Mouse (Mus musculus) hindbrain, postnatal 0 days (tissue): Measurements from ENCODE around the gene Sec14l1. TPM values are rescaled to one million over a fixed set of nuclear protein-coding genes. Genes with fewer than 3 reads are reported as not detected.
A peak's percentile ranks its signal among the peaks of the same experiment; 100 is the strongest.

Source experiments
- ATAC-seq: fragments of 200-750 bp; cut with Nextera tagmentation; 2 replicates; pipeline ENCODE4 v1.8.0; 2017; ENCODE audit warnings: mild to moderate bottlenecking, moderate TSS enrichment, moderate library complexity
- DNase-seq: peaks from one replicate; pipeline ENCODE4 v3.0.0-alpha.2; 2015; ENCODE audit warnings: low spot score
- H3K27ac ChIP-seq: fragments of 300-500 bp; sonication (generic); 2 replicates; pipeline ENCODE4 v1.5.1; 2014; ENCODE audit warnings: mild to moderate bottlenecking
- H3K27me3 ChIP-seq: fragments of 300-500 bp; sonication (generic); 2 replicates; pipeline ENCODE4 v1.6.1; 2014; ENCODE audit warnings: low read length, mixed read lengths; ENCODE audit not compliant: insufficient read depth
- H3K36me3 ChIP-seq: fragments of 300-500 bp; sonication (generic); 2 replicates; pipeline ENCODE4 v1.6.1; 2014; ENCODE audit warnings: low read length, mixed read lengths; ENCODE audit not compliant: insufficient read depth
- H3K4me1 ChIP-seq: fragments of 300-500 bp; sonication (generic); 2 replicates; pipeline ENCODE4 v1.6.1; 2014; ENCODE audit warnings: antibody characterized with exemption, low read length, mixed read lengths; ENCODE audit not compliant: insufficient read depth
- H3K4me2 ChIP-seq: fragments of 300-500 bp; sonication (generic); 2 replicates; pipeline ENCODE4 v1.6.1; 2014; ENCODE audit warnings: low read depth, mild to moderate bottlenecking, low read length, moderate library complexity, mixed read lengths
- H3K4me3 ChIP-seq: fragments of 300-500 bp; sonication (generic); 2 replicates; pipeline ENCODE4 v1.5.1; 2014; ENCODE audit warnings: low read length
- H3K9ac ChIP-seq: fragments of 300-500 bp; sonication (generic); replicated peaks from 2 replicates; pipeline ENCODE4 v1.6.1; 2014; ENCODE audit warnings: mild to moderate bottlenecking, low read length, moderate library complexity, mixed read lengths
- H3K9me3 ChIP-seq: fragments of 300-500 bp; sonication (generic); 2 replicates; pipeline ENCODE4 v1.6.1; 2016; ENCODE audit warnings: low read length, mixed read lengths
- CTCF ChIP-seq: IDR thresholded peaks from 2 replicates; pipeline ENCODE4 v1.5.1; 2016; ENCODE audit warnings: antibody characterized with exemption, control low read depth, low read depth
- WGBS: fragments of 180-500 bp; shearing (Covaris S2); extraction: QIAGEN DNeasy Blood & Tissue Kit; methylation state at CpG from one replicate; pipeline ENCODE4 v1.1.7; 2014; 5-methylcytosine and 5-hydroxymethylcytosine counted together
- microRNA-seq, 2 experiments: library from miRNA; unstranded; fragments of <30 nt; microRNA quantifications; one replicate each; pipeline ENCODE4; 2016
- polyA plus RNA-seq: library from polyadenylated mRNA; unstranded; fragments of >200 nt; fragmentation: Nextera tagmentation; extraction: Ambion mirVana; gene quantifications from 2 replicates; pipeline ENCODE4 v1.2.1, GENCODE M21; 2015
- total RNA-seq: library from RNA; depleted of rRNA; stranded (reverse); fragments of >200 nt; gene quantifications from 2 replicates; pipeline ENCODE4 v1.2.3, GENCODE M21; 2014; rRNA removed

Sec14l1 gene
- total and polyA plus RNA-seq, 2 experiments from 2014 or later, result 47.0 to 74.1 TPM

DNA sequence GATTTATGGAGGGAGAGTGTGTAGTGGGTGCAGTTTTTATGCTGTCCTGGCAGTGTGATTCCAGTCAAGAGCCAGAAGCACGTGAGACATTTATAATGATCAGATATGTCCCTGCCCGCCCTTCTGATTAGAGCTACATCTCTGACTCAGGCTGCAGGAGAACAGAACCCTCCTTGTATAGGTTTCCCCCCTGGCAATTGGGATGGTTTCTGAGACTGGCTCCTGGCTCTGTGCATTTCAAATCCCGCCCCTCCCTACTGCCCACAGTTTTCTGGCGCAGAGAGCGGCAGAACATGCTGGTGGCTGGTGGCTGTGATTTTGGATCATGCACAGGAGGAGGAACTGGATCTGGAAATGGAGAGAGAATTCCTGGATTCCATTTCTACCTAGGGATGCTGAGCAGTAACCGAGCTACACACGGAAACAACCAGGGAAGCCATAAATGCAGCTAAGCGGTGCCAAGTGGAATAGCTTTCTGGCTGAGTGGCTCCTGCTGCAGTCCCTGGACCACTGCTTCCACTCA is 93.2 kb downstream of the Sec14l1 start:
- Histone ChIP-seq H3K27me3 (no peaks in the 10 kb centered on the region; the same call in 1 of the 2 replicates), H3K4me3 (no peak overlapping the region), H3K27ac (no peak overlapping the region), H3K9me3 (no peaks in the 10 kb centered on the region), H3K4me1 (no peaks in the 10 kb centered on the region), H3K36me3 (no peaks in the 10 kb centered on the region), H3K4me2 (no peak overlapping the region), H3K9ac (no peak overlapping the region)
- WGBS, result 52% methylated on average over 8 of the region's 8 CpGs
- no peak for ATAC-seq
- DNase-seq, result peak; percentile 41
- TF ChIP-seq CTCF, result no peak

Small RNA genes within 50 kb of the gene (microRNA-seq; reads per million reads assigned to microRNA genes)
- 0 reads per million in 2 experiments for gene Gm24323
- 3.0 to 4.7 reads per million in 2 experiments for gene Mir6516

Other genes starting within 250 kb of the Sec14l1 start
- gene Mgat5b, start 196.3 kb upstream of the Sec14l1 start, total RNA-seq, result 125 and 133 TPM in 2 replicates
- gene Mgat5b, start 196.3 kb upstream of the Sec14l1 start, polyA plus RNA-seq, result 22.2 and 25.0 TPM in 2 replicates
- gene Sept9, start 84.5 kb downstream of the Sec14l1 start, total RNA-seq, result 111 and 112 TPM in 2 replicates
- gene Sept9, start 84.5 kb downstream of the Sec14l1 start, polyA plus RNA-seq, result 88.8 and 89.8 TPM in 2 replicates